Mouse (Mus musculus): ENCODE data around the gene Cdc25a.

GRCm38 (mm10) chr9:109930752-109931151, 55.4 kb downstream of the Cdc25a start:
- no peak for TF ChIP-seq POLR2A (IDR thresholded peaks at IDR 0.05; ENCODE audit: low read depth, low read length)
- TF ChIP-seq CTCF (conservative IDR thresholded peaks at IDR 0.05; ENCODE audit: insufficient read depth, insufficient read length, low read depth, low read length): no peak

Data from kidney, adult 2 months (tissue).